Mouse (Mus musculus): Measurements from ENCODE around the gene Sfxn5. TPM values are rescaled to one million over a fixed set of nuclear protein-coding genes. Genes with fewer than 3 reads are reported as not detected.

The Sfxn5 gene
- 20.8 and 39.8 TPM in 2 replicates for polyA plus RNA-seq (2012; rRNA removed; ENCODE audit: low replicate concordance)

GRCm38 (mm10) chr6:85333000-85333669 is at the start of gene Sfxn5:
TSS of gene Sfxn5 (minus strand) at chr6:85333422.

DNA sequence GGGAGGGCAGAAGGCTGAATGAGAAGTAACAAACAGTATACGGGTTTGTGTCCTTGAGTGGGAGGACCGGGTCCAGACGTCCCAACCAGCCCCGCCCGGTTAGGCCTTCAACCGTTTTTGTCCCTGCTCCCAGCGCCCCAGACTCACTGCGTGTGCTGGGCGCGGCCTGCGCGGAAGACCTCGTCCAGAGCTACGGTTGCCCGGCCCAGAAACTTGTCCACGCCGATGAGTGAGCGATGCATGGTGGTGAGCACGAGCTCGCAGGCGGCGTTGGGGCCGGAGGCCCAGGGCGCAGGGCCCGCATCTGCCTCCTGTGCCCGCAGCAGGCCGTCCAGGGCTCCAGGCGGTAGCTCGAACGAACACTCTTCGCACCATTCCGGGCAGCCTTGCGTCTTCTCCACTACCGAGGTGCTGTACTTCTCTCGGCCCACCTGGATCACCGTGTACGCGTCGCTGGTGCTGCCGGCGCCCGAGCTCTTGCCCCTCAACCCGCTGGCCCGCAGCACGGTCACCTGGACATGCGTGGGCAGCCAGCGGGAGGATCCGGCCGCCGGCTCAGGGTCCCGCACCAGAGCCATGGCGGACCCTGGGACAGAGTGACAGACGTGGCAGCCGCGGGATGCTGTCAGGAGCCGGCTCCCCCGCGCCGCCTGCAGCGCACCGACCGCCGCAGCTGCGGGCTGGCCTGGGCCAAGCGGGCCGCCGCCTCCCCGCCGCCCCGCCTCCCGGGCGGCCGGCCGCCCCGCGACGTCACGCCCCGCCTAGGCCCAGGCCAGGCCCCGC is 40.9 kb upstream of the Sfxn5 start, which contains the start of gene Rab11fip5:
TSS of gene Rab11fip5 (minus strand) at position 684 of the 783 bp plus-strand sequence.

DNA sequence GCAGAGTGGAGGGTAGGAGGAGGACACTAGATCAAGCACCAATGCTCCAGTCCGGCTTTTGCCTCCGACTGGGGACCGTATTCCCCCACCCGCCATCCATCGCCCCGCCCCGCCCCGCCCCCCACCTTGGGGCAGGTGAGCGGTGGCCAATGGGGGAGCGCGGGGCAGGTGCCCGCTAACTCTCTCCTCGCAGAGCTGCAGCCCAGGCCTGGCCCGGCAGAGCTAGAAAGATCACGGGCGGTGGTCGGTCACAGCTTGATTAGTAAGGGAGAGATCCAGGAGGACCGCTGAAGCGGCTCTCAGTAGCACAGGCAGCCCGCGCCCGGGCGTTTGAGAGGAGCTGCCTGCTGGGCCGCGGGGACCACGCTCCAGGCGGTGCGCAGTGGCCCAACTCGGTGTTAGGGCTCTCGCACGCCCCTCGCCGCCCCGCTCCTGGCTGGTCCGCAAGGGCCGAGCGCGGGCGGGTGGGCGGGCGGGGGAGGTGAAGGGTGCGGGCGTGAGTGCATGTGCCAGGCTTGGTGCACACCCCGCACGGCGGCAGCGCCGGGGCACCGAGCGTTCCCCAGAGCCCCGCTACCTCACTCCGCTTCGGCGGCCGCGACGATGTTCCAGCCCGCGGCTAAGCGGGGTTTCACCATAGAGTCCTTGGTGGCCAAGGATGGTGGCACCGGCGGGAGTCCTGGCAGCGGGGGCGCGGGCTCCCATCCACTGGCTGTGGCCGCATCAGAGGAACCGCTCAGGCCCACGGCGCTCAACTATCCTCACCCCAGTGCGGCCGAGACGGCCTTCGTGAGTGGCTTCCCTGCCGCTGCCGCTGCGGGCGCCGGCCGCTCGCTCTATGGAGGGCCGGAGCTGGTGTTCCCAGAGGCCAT is 145.6 kb downstream of the Sfxn5 start, which contains the start of gene Emx1:
TSS of gene Emx1 (plus strand) at position 99 of the 872 bp plus-strand sequence.

Other genes with a start within 250 kb of the Sfxn5 start
- gene Spr, start 195.7 kb downstream of the Sfxn5 start, polyA plus RNA-seq (2012; rRNA removed; ENCODE audit: low replicate concordance) = 23.2 and 27.7 TPM in 2 replicates
- gene Emx1, start 146.0 kb downstream of the Sfxn5 start, polyA plus RNA-seq (2012; rRNA removed; ENCODE audit: low replicate concordance) = not detected in 2 replicates
- gene Rab11fip5, start 41.2 kb upstream of the Sfxn5 start, polyA plus RNA-seq (2012; rRNA removed; ENCODE audit: low replicate concordance) = 35.7 and 44.5 TPM in 2 replicates
- gene Noto, start 90.5 kb upstream of the Sfxn5 start, polyA plus RNA-seq (2012; rRNA removed; ENCODE audit: low replicate concordance) = not detected in 2 replicates
- gene Smyd5, start 98.6 kb upstream of the Sfxn5 start, polyA plus RNA-seq (2012; rRNA removed; ENCODE audit: low replicate concordance) = 25.7 and 49.9 TPM in 2 replicates
- gene Cct7, start 118.1 kb upstream of the Sfxn5 start, polyA plus RNA-seq (2012; rRNA removed; ENCODE audit: low replicate concordance) = 95.1 and 154 TPM in 2 replicates
- gene Pradc1, start 118.5 kb upstream of the Sfxn5 start, polyA plus RNA-seq (2012; rRNA removed; ENCODE audit: low replicate concordance) = 23.1 and 29.8 TPM in 2 replicates
- 0.03 and 0.41 TPM in 2 replicates for gene Fbxo41, start 169.6 kb upstream of the Sfxn5 start, polyA plus RNA-seq (2012; rRNA removed; ENCODE audit: low replicate concordance)
- 0.05 TPM in 1 of 2 replicates, not detected in the other for gene Egr4, start 180.2 kb upstream of the Sfxn5 start, polyA plus RNA-seq (2012; rRNA removed; ENCODE audit: low replicate concordance)

Data from subcutaneous adipose tissue, adult 2 months (tissue).